Mouse (Mus musculus) spleen, adult 10 weeks (tissue): Measurements from ENCODE around the gene Atl1. TPM values are rescaled to one million over a fixed set of nuclear protein-coding genes. Genes with fewer than 3 reads are reported as not detected.

Source experiments
- polyA plus RNA-seq: library from polyadenylated mRNA; stranded (reverse); fragments of 350-450 nt; fragmentation: Illumina TruSeq; extraction: RNeasy Lipid Tissue Mini Kit (QIAGEN cat#74804); gene quantifications from one replicate; pipeline ENCODE4 v1.2.3, GENCODE M21; 2015; ENCODE audit warnings: low replicate concordance; ENCODE audit not compliant: insufficient read depth

The Atl1 gene
- polyA plus RNA-seq = 4.7 TPM

GRCm38 (mm10) chr12:69892371-69893251 is at the start of gene Atl1, which contains the start of gene Map4k5:
TSS of gene Atl1 (plus strand) at chr12:69892614.
TSS of gene Map4k5 (minus strand) at chr12:69893200.

GRCm38 (mm10) chr12:69986786-69987497 is 94.5 kb downstream of the Atl1 start, which contains the start of gene Sav1:
TSS of gene Sav1 (minus strand) at chr12:69987002.

Other genes with a start within 250 kb of the Atl1 start
- 33.5 TPM for gene Sos2, start 210.8 kb upstream of the Atl1 start, polyA plus RNA-seq
- 9.3 TPM for gene L2hgdh, start 167.7 kb upstream of the Atl1 start, polyA plus RNA-seq
- gene Atp5s, start 167.7 kb upstream of the Atl1 start, polyA plus RNA-seq = 18.1 TPM
- 7.7 TPM for gene Cdkl1, start 101.3 kb upstream of the Atl1 start, polyA plus RNA-seq
- gene Map4k5, start 586 bp downstream of the Atl1 start, polyA plus RNA-seq = 38.0 TPM
- gene Sav1, start 94.4 kb downstream of the Atl1 start, polyA plus RNA-seq = 109 TPM
- gene Nin, start 221.1 kb downstream of the Atl1 start, polyA plus RNA-seq = 35.0 TPM